Mouse (Mus musculus) forebrain, embryonic 16.5 days (tissue): Measurements from ENCODE around the gene Dusp27. TPM values are rescaled to one million over a fixed set of nuclear protein-coding genes. Genes with fewer than 3 reads are reported as not detected.

Source experiments
- ATAC-seq: fragments of 200-750 bp; cut with Nextera tagmentation; 2 replicates; pipeline ENCODE4 v1.8.0; 2017; ENCODE audit warnings: mild to moderate bottlenecking, moderate library complexity
- H3K27ac ChIP-seq: fragments of 300-500 bp; sonication (generic); 2 replicates; pipeline ENCODE4 v1.5.1; 2014; ENCODE audit warnings: low read length, control low read depth
- H3K27me3 ChIP-seq: fragments of 300-500 bp; sonication (generic); replicated peaks from 2 replicates; pipeline ENCODE4 v1.6.1; 2014; ENCODE audit warnings: low read length; ENCODE audit not compliant: control insufficient read depth, insufficient read depth
- H3K36me3 ChIP-seq: fragments of 300-500 bp; sonication (generic); 2 replicates; pipeline ENCODE4 v1.6.1; 2014; ENCODE audit not compliant: control insufficient read depth, insufficient read depth
- H3K4me1 ChIP-seq: fragments of 300-500 bp; sonication (generic); replicated peaks from 2 replicates; pipeline ENCODE4 v1.6.1; 2014; ENCODE audit warnings: low read length; ENCODE audit not compliant: control insufficient read depth, insufficient read depth
- H3K4me2 ChIP-seq: fragments of 300-500 bp; sonication (generic); 2 replicates; pipeline ENCODE4 v1.6.1; 2014; ENCODE audit warnings: mild to moderate bottlenecking, low read length, control low read depth
- H3K4me3 ChIP-seq: fragments of 300-500 bp; sonication (generic); replicated peaks from 2 replicates; pipeline ENCODE4 v1.5.1; 2014; ENCODE audit warnings: mild to moderate bottlenecking, low read length, control low read depth
- H3K9ac ChIP-seq: fragments of 300-500 bp; sonication (generic); replicated peaks from 2 replicates; pipeline ENCODE4 v1.6.1; 2014; ENCODE audit warnings: low read depth, low read length, control low read depth
- H3K9me3 ChIP-seq: fragments of 300-500 bp; sonication (generic); 2 replicates; pipeline ENCODE4 v1.6.1; 2016; ENCODE audit warnings: low read length; ENCODE audit not compliant: control insufficient read depth
- WGBS: fragments of 180-500 bp; shearing (Covaris S2); extraction: QIAGEN DNeasy Blood & Tissue Kit; methylation state at CpG from one replicate; pipeline ENCODE4 v1.1.7; 2014; 5-methylcytosine and 5-hydroxymethylcytosine counted together
- polyA plus RNA-seq: library from polyadenylated mRNA; unstranded; fragments of >200 nt; fragmentation: Nextera tagmentation; extraction: Ambion mirVana; gene quantifications from 2 replicates; pipeline ENCODE4 v1.2.1, GENCODE M21; 2015

Dusp27 gene
- polyA plus RNA-seq, 1 experiment from 2014 or later: 1.1 TPM

DNA sequence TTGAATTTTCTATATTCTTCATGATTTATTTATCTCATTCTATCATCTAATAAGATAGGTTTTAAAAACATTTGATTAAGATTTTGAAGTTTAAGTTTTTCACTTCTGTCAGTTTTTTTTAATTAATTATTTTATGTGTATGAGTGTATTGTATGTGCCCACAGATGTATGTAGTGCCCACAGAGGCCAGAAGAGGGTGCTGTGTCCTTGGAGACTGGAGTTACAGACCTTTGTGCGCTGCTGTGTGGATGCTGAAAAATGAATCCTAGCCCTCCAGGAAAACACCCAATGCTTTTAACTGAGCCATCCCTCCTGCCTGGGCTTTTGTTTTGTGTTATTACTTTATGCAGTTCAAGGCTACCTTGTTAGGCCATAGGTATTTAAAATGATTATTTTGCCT is 4.7 kb downstream of the Dusp27 start:
- no peak overlapping the region for H3K27ac ChIP-seq
- H3K36me3 ChIP-seq: no peaks in the 10 kb centered on the region
- H3K4me3 ChIP-seq: no peak overlapping the region
- H3K9me3 ChIP-seq: no peaks in the 10 kb centered on the region
- H3K4me2 ChIP-seq: no peak overlapping the region
- H3K27me3 ChIP-seq: no peaks in the 10 kb centered on the region; the same call in 1 of the 2 replicates
- H3K4me1 ChIP-seq: no peaks in the 10 kb centered on the region; the same call in 1 of the 2 replicates
- ATAC-seq: no peak
- no peak overlapping the region for H3K9ac ChIP-seq
- WGBS: 100% methylated on average over 1 of the region's 1 CpGs

DNA sequence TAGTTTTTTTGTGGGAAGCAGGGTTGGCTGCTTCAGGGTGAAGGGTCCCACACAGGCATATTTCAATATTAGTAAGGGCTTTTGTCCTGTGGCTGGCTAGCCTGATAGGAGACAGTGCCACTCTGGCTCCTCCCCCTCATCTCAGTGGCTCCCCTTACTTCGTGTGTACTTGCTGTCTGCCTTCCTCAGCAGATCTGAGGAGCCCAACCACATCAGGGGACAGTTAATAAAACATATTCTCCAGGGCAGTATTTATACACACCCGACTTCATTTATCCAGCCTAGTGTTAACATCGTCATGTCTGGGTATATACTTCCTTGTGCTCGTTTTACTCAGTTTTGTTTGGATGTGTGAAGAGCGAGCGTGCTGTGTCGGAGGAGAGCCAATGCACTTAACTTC is 5.6 kb downstream of the Dusp27 start:
- 79% methylated on average over 7 of the region's 7 CpGs for WGBS
- Histone ChIP-seq H3K27ac (no peak overlapping the region), H3K9ac (no peak overlapping the region), H3K9me3 (no peaks in the 10 kb centered on the region), H3K36me3 (no peaks in the 10 kb centered on the region), H3K4me3 (no peak overlapping the region), H3K27me3 (no peaks in the 10 kb centered on the region; the same call in 1 of the 2 replicates), H3K4me1 (no peaks in the 10 kb centered on the region), H3K4me2 (no peak overlapping the region)
- no peak for ATAC-seq

DNA sequence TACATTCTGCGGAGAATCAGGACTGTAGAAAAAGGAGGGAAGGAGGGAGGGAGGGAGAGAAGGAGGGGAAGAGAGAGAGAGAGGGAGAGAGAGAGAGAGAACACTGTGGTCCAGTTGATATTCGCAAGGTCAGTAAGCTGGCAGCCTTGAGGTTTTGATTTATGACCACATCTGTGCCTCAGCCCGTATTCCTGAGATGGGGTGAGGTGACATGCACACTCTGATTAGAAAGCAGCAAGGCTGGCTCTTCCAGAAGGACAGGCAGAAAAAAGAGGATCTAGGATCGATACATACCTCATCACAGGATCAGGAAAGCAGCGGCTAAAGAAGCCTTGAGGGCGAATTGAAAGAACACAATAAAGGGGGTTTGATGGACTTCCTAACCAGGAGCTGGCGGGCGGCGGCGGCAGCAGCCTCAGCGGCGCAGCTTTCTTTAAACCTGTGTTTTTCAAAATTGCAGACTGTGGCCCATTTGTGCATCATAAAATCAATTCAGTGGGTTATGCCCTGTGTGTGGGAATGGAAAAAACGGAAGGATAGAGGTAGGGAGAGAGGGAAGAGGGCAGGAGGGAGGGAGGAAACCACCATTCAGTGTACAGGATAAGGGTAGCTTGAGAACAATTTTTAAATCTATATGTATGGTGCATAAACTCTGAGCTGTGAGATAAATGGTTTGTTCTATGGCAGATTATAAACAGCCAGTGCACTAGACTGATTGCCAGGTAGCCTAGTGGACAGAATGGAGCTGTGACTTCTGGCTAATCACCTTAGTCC is 9.7 kb downstream of the Dusp27 start:
- Histone ChIP-seq H3K36me3 (no peaks in the 10 kb centered on the region), H3K4me3 (no peak overlapping the region), H3K4me2 (no peak overlapping the region), H3K4me1 (no peaks in the 10 kb centered on the region), H3K27me3 (no peaks in the 10 kb centered on the region; the same call in 1 of the 2 replicates), H3K9ac (no peak overlapping the region), H3K9me3 (no peaks in the 10 kb centered on the region), H3K27ac (no peak overlapping the region)
- no peak for ATAC-seq
- 51% methylated on average over 13 of the region's 13 CpGs for WGBS

DNA sequence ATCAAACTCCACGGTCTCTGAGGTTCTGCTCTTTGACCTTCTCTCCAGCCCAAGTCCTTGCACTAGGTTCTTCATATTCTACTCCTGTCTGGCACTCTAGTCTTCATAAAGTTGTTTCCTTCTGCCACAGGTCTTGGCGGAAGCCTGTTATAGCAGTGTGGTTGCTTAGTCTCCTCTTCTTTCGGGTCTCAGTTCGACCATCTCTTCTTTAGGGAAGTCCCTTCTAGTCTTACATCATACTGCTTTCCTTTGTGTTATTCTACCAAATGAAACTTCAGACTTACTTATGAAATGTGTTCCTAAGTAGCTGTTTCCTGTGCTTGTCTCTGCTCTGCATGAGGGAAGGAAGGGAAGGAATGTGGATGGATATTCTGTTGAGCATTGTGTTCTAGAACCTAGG is 12.0 kb downstream of the Dusp27 start:
- Histone ChIP-seq H3K9ac (no peak overlapping the region), H3K9me3 (no peaks in the 10 kb centered on the region), H3K4me2 (no peak overlapping the region), H3K4me1 (no peaks in the 10 kb centered on the region), H3K36me3 (no peaks in the 10 kb centered on the region), H3K4me3 (no peak overlapping the region), H3K27me3 (no peaks in the 10 kb centered on the region; the same call in 1 of the 2 replicates), H3K27ac (no peak overlapping the region)
- WGBS: 96% methylated on average over 4 of the region's 4 CpGs
- no peak for ATAC-seq

DNA sequence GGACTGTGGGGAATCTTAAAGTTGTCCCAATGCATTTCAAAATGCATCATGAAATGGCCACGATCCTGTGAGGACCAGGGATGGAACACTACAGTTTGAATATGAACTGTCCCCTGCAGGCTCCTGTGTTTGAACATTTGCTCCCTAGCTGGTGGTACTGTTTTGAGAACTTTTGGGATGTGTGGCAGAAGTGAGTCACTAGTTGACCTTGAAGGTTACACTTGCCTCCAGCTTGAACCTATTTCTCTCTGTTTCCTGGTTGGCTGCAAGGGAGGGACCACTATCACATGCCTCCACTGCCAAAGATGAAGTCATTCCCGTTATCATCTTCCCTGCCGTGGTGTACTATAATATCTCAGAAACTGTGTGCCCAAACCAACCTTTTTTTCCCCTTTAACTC is 12.7 kb downstream of the Dusp27 start:
- Histone ChIP-seq H3K4me1 (no peaks in the 10 kb centered on the region), H3K9ac (no peak overlapping the region), H3K9me3 (no peaks in the 10 kb centered on the region), H3K27ac (no peak overlapping the region), H3K4me3 (no peak overlapping the region), H3K36me3 (no peaks in the 10 kb centered on the region), H3K27me3 (no peaks in the 10 kb centered on the region; the same call in 1 of the 2 replicates), H3K4me2 (no peak overlapping the region)
- WGBS: 86% methylated on average over 3 of the region's 3 CpGs
- no peak for ATAC-seq

DNA sequence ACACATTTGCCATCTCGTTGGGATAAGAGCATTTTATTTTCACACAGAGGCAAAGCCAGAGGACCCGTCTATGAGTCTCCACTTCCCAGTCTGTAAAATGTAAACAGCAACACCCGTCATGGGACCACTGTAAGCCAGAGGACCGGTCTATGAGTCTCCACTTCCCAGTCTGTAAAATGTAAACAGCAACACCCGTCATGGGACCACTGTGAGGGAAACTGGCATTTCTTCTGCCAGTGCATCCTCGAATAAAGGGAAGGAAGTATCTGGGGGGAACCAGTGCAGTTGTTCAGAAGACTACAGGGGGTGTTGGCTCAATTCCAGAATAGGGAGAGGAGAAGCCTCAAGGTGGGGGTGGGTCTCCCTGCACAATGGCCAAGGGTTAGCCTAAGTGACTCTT is 22.3 kb downstream of the Dusp27 start:
- Histone ChIP-seq H3K36me3 (no peaks in the 10 kb centered on the region), H3K27ac (no peak overlapping the region), H3K4me1 (no peaks in the 10 kb centered on the region), H3K4me2 (no peak overlapping the region), H3K9ac (no peak overlapping the region), H3K4me3 (no peak overlapping the region), H3K9me3 (no peaks in the 10 kb centered on the region), H3K27me3 (no peaks in the 10 kb centered on the region)
- no peak for ATAC-seq
- 72% methylated on average over 6 of the region's 6 CpGs for WGBS

DNA sequence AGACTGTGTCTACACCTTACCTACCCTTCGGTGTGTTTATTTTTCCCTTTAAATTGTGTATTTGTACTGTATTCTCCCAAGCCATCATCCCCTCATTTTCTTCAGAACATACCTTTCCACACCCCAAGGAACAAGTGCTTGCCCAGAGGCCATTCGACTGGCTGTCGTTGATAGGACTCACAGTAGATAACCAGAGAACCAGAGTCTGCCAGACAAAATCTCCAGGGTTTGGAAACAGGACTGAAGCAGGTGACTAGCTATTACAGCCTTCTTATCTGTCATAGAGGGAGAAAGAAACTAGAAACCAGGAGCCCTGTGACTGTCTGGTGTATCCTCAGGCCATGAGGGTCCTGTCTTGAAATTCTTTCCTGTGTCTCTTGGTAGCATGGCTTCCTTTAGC is 22.9 kb downstream of the Dusp27 start:
- H3K9me3 ChIP-seq: no peaks in the 10 kb centered on the region
- ATAC-seq: no peak
- H3K27ac ChIP-seq: no peak overlapping the region
- no peak overlapping the region for H3K4me2 ChIP-seq
- no peak overlapping the region for H3K9ac ChIP-seq
- no peaks in the 10 kb centered on the region for H3K27me3 ChIP-seq
- no peak overlapping the region for H3K4me3 ChIP-seq
- H3K36me3 ChIP-seq: no peaks in the 10 kb centered on the region
- WGBS: 98% methylated on average over 3 of the region's 3 CpGs
- H3K4me1 ChIP-seq: no peaks in the 10 kb centered on the region

DNA sequence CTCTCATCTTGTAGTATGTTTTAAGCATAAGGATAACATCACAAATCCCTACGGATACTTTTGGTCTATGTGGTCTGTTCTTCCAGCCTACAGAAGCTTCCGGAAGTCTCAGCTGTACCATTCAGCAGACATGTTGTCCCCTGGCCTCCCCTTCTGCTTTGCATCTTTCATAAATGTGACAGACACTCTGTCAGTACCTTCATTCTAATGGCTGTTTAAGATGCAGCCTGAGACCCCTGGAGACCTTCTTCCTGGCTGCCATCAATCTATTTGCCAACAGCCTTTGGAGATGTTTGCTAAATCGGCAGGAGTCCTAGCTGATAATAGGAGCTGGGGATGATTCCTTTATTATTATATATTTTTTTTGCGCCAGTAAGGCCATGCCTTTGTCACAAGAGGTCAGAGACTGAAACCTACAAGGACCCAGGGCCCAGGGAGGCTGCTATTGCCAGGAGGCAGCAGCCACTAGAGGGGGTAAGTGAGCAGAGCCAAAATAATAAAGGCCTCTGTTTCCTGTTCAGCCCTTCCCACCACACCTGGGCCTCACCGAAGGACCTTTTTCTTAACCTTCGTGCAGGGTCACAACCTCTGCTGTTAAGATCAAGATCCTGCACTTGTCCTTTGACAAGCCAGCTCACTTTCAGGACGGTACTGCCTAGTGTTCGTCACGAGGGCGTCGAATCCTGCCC is 24.7 kb downstream of the Dusp27 start:
- ATAC-seq: no peak
- no peak overlapping the region for H3K27ac ChIP-seq
- H3K9me3 ChIP-seq: no peaks in the 10 kb centered on the region
- H3K4me1 ChIP-seq: no peaks in the 10 kb centered on the region
- H3K9ac ChIP-seq: no peak overlapping the region
- no peak overlapping the region for H3K4me3 ChIP-seq
- no peaks in the 10 kb centered on the region for H3K36me3 ChIP-seq
- H3K27me3 ChIP-seq: no peaks in the 10 kb centered on the region
- WGBS: 72% methylated on average over 11 of the region's 11 CpGs
- H3K4me2 ChIP-seq: no peak overlapping the region

DNA sequence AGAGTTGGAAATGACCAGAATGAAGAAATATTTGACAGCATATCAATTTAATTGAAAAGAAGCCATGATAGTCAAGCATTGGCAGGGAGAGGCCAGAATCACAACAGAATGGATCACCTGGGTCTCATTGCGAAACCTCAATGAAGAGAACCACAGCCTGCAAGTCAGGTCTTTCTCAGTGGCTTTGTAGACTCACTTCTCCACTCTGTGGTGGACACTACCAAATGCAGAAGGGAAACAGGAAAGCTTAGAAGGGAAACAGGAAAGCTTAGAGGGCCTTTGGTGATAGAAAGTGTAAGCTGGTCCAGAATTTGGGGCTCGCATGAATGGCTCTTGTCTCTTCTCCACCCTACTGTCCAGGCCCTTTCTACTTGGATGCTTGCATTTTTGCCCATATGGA is 29.6 kb downstream of the Dusp27 start:
- no peaks in the 10 kb centered on the region for H3K36me3 ChIP-seq
- H3K27me3 ChIP-seq: no peaks in the 10 kb centered on the region
- no peak for ATAC-seq
- H3K9ac ChIP-seq: no peak overlapping the region
- no peaks in the 10 kb centered on the region for H3K9me3 ChIP-seq
- no peaks in the 10 kb centered on the region for H3K4me1 ChIP-seq
- no peak overlapping the region for H3K27ac ChIP-seq
- no peak overlapping the region for H3K4me3 ChIP-seq
- no peak overlapping the region for H3K4me2 ChIP-seq
- 100% methylated on average over 2 of the region's 2 CpGs for WGBS
